Mouse (Mus musculus): Measurements from ENCODE around the gene Rab44. TPM values are rescaled to one million over a fixed set of nuclear protein-coding genes. Genes with fewer than 3 reads are reported as not detected.
"Not testable (repeated sequence)": the region's sequence is repeated elsewhere in the genome, so short reads cannot be mapped to it uniquely, and the experiment has no call there.

Rab44 gene
- total and polyA plus RNA-seq, 3 experiments: 0.23 to 0.70 TPM; not detected in 1

DNA sequence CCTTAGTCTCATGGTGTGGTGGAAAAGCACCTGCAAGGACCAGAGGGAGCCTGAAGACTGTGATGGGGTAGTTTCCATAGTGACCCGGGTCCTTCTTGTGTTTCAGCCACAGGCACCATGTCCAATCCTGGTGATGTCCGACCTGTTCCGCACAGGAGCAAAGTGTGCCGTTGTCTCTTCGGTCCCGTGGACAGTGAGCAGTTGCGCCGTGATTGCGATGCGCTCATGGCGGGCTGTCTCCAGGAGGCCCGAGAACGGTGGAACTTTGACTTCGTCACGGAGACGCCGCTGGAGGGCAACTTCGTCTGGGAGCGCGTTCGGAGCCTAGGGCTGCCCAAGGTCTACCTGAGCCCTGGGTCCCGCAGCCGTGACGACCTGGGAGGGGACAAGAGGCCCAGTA lies 15.7 kb upstream of the Rab44 start:
- H3K27me3 ChIP-seq (ENCODE audit: control insufficient read depth, insufficient read depth, low read length): no peaks in the 10 kb centered on the region
- no peaks in the 10 kb centered on the region for H3K79me2 ChIP-seq (replicated peaks; ENCODE audit: control insufficient read depth, insufficient read depth, low read length)
- H3K27ac ChIP-seq: no peak overlapping the region
- peak in 1 of 2 experiments; percentile 20 for DNase-seq
- H3K36me3 ChIP-seq (ENCODE audit: control insufficient read depth, insufficient read depth, low read length): no peaks in the 10 kb centered on the region
- intact Hi-C loops (cut with DNase I): loop anchor here (2.0 kb wide), 1 partner anchor 73 kb away; no protein-coding TSS in a partner anchor
- no peak overlapping the region for H3K9ac ChIP-seq (ENCODE audit: low read depth, low read length)
- no peaks in the 10 kb centered on the region for H3K4me1 ChIP-seq (ENCODE audit: control insufficient read depth, insufficient read depth, low read length)
- TF ChIP-seq POLR2A (IDR thresholded peaks at IDR 0.05; ENCODE audit: insufficient read depth, low read depth, low read length): no peak
- no peak for TF ChIP-seq EP300 (IDR thresholded peaks at IDR 0.05; ENCODE audit: insufficient read depth, low read depth, low read length)
- WGBS: 96% methylated on average over 24 of the region's 24 CpGs
- no peak overlapping the region for H3K4me3 ChIP-seq

DNA sequence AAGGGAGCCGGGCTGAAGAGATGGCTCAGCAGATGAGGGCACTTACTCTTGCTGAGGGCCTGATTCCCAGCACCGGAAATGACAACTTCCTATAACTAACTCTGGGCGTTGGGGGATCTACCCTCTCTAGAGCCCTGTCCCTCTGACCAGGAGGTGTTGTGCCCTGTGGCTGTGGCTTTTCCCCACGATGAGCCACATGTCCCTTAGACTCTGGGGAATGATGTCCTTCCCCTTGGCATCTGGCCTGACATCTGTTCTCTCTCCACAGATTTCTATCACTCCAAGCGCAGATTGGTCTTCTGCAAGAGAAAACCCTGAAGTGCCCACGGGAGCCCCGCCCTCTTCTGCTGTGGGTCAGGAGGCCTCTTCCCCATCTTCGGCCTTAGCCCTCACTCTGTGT lies 14.9 kb upstream of the Rab44 start:
- intact Hi-C loops (cut with DNase I): loop anchor here (2.0 kb wide), 1 partner anchor 72 kb away; no protein-coding TSS in a partner anchor
- DNase-seq: peak in 1 of 2 experiments; percentile 15
- no peak overlapping the region for H3K4me3 ChIP-seq
- H3K4me1 ChIP-seq (ENCODE audit: control insufficient read depth, insufficient read depth, low read length): no peaks in the 10 kb centered on the region
- H3K27me3 ChIP-seq (ENCODE audit: control insufficient read depth, insufficient read depth, low read length): no peaks in the 10 kb centered on the region
- H3K9ac ChIP-seq (ENCODE audit: low read depth, low read length): no peak overlapping the region
- H3K27ac ChIP-seq: no peak overlapping the region
- TF ChIP-seq EP300 (IDR thresholded peaks at IDR 0.05; ENCODE audit: insufficient read depth, low read depth, low read length) (no peak), POLR2A (IDR thresholded peaks at IDR 0.05; ENCODE audit: insufficient read depth, low read depth, low read length) (no peak), CTCF (IDR thresholded peaks at IDR 0.05) (no peak)
- WGBS: 68% methylated on average over 8 of the region's 8 CpGs
- H3K79me2 ChIP-seq (replicated peaks; ENCODE audit: control insufficient read depth, insufficient read depth, low read length): no peaks in the 10 kb centered on the region
- no peaks in the 10 kb centered on the region for H3K36me3 ChIP-seq (ENCODE audit: control insufficient read depth, insufficient read depth, low read length)

DNA sequence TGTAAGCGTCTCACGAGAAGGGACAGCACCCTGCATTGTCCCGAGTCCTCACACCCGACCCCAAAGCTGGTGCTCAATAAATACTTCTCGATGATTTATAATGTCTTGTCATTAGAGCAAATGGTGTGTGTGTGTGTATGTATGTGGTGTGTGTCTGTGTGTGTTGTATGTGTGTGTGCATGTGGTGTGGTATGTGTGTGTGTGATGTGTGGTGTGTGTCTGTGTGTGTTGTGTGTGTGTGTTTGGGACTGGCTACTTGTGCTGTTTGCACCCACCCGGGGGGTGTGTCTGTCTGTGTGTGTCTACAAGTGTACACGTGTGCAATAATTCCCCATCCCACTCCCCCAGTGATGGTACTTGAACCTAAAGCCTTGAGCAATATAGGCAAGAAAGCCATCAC lies 13.3 kb upstream of the Rab44 start:
- H3K36me3 ChIP-seq (ENCODE audit: control insufficient read depth, insufficient read depth, low read length): no peaks in the 10 kb centered on the region
- WGBS: 92% methylated on average over 7 of the region's 7 CpGs
- no peaks in the 10 kb centered on the region for H3K27me3 ChIP-seq (ENCODE audit: control insufficient read depth, insufficient read depth, low read length)
- H3K4me3 ChIP-seq: no peak overlapping the region
- DNase-seq: no peak
- H3K79me2 ChIP-seq (replicated peaks; ENCODE audit: control insufficient read depth, insufficient read depth, low read length): no peaks in the 10 kb centered on the region
- H3K9ac ChIP-seq (ENCODE audit: low read depth, low read length): no peak overlapping the region
- H3K4me1 ChIP-seq (ENCODE audit: control insufficient read depth, insufficient read depth, low read length): no peaks in the 10 kb centered on the region
- intact Hi-C loops (cut with DNase I): no loop called here
- no peak overlapping the region for H3K27ac ChIP-seq
- TF ChIP-seq POLR2A (IDR thresholded peaks at IDR 0.05; ENCODE audit: insufficient read depth, low read depth, low read length) (no peak), CTCF (IDR thresholded peaks at IDR 0.05) (no peak), EP300 (IDR thresholded peaks at IDR 0.05; ENCODE audit: insufficient read depth, low read depth, low read length) (no peak)

DNA sequence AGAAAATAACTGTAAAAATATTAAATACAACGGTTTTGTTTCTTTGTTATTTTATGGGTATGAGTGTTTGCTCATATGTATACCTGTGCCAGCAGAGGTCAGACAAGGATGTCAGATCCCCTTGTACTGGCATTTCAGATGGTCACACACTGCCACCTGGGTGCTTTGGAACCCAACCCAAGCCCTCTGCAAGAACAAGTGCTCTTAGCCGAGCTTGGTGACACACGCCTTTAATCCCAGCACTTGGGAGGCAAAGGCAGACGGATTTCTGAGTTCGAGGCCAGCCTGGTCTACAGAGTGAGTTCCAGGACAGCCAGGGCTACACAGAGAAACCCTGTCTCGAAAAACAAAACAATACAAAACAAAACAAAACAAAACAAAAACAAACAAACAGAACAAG lies 3.6 kb upstream of the Rab44 start:
- H3K27me3 ChIP-seq (ENCODE audit: control insufficient read depth, insufficient read depth, low read length); H3K4me1 ChIP-seq (ENCODE audit: control insufficient read depth, insufficient read depth, low read length); H3K9ac ChIP-seq (ENCODE audit: low read depth, low read length); H3K27ac ChIP-seq; H3K4me3 ChIP-seq; intact Hi-C loops (cut with DNase I); DNase-seq; H3K36me3 ChIP-seq (ENCODE audit: control insufficient read depth, insufficient read depth, low read length); H3K79me2 ChIP-seq (replicated peaks; ENCODE audit: control insufficient read depth, insufficient read depth, low read length): not testable (repeated sequence)
- WGBS: 79% methylated on average over 6 of the region's 6 CpGs

DNA sequence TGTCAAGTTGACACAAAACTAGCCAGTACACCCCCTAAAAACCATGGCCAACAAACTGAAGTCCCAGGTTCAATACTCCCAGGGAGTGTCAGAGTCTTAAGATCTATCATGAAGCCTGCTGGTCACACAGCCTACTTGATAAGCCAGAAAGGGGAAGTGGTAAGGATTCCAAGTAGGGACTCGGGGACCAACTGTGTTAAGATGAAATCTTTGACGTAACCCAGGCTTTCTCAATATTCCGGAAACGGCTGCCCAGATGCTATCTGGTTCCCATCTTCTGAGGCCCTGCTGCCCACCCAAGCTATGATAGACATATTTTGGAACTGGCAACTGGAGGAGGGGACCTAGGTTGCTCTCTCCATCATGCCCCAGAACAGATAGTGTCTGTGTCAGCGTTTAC lies 2.6 kb upstream of the Rab44 start:
- Histone ChIP-seq H3K27me3 (ENCODE audit: control insufficient read depth, insufficient read depth, low read length) (no peaks in the 10 kb centered on the region), H3K4me3 (no peak overlapping the region), H3K79me2 (replicated peaks; ENCODE audit: control insufficient read depth, insufficient read depth, low read length) (no peaks in the 10 kb centered on the region), H3K27ac (no peak overlapping the region), H3K9ac (ENCODE audit: low read depth, low read length) (no peak overlapping the region), H3K4me1 (ENCODE audit: control insufficient read depth, insufficient read depth, low read length) (no peaks in the 10 kb centered on the region), H3K36me3 (ENCODE audit: control insufficient read depth, insufficient read depth, low read length) (no peaks in the 10 kb centered on the region)
- TF ChIP-seq EP300 (IDR thresholded peaks at IDR 0.05; ENCODE audit: insufficient read depth, low read depth, low read length) (no peak), CTCF (IDR thresholded peaks at IDR 0.05) (no peak), POLR2A (IDR thresholded peaks at IDR 0.05; ENCODE audit: insufficient read depth, low read depth, low read length) (no peak)
- no peak for DNase-seq
- WGBS: 69% methylated on average over 5 of the region's 5 CpGs
- intact Hi-C loops (cut with DNase I): no loop called here

DNA sequence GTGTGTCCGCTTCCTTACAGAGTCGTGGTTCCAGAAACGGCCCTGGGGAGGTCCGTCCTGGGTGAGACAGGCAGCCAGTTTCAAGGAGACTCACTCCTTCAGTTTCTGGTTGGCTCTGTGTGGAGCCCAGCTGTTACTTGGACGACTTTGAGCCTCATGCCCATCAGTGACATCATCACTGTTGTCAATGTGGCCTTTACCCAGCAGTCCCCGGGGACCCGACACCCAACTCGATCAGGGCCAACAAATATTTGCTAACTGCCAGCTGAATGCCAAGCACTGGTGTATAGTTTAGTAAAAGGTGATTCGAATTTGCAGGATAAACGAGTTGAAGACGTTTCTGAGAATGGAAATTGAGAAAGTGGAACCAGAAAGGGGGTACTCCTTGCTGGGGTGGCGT lies 2.1 kb downstream of the Rab44 start:
- intact Hi-C loops (cut with DNase I): no loop called here
- no peaks in the 10 kb centered on the region for H3K27me3 ChIP-seq (ENCODE audit: control insufficient read depth, insufficient read depth, low read length)
- TF ChIP-seq POLR2A (IDR thresholded peaks at IDR 0.05; ENCODE audit: insufficient read depth, low read depth, low read length): no peak
- TF ChIP-seq EP300 (IDR thresholded peaks at IDR 0.05; ENCODE audit: insufficient read depth, low read depth, low read length): no peak
- TF ChIP-seq CTCF (IDR thresholded peaks at IDR 0.05): no peak
- H3K36me3 ChIP-seq (ENCODE audit: control insufficient read depth, insufficient read depth, low read length): no peaks in the 10 kb centered on the region
- DNase-seq: no peak
- no peaks in the 10 kb centered on the region for H3K79me2 ChIP-seq (replicated peaks; ENCODE audit: control insufficient read depth, insufficient read depth, low read length)
- no peak overlapping the region for H3K4me3 ChIP-seq
- no peak overlapping the region for H3K27ac ChIP-seq
- H3K4me1 ChIP-seq (ENCODE audit: control insufficient read depth, insufficient read depth, low read length): 0 out of 2 replicates have a peak, but pooled peaks cover 1% of the 10 kb centered on the region
- WGBS: 65% methylated on average over 12 of the region's 12 CpGs
- no peak overlapping the region for H3K9ac ChIP-seq (ENCODE audit: low read depth, low read length)
